Mouse (Mus musculus) intestine, embryonic 16.5 days (tissue): Measurements from ENCODE around the gene Lin37. TPM values are rescaled to one million over a fixed set of nuclear protein-coding genes. Genes with fewer than 3 reads are reported as not detected.

ENCODE experiments used
- ATAC-seq: fragments of 200-750 bp; cut with Nextera tagmentation; 2 replicates; pipeline ENCODE4 v1.8.0; 2017; ENCODE audit warnings: moderate TSS enrichment, moderate library complexity
- H3K27ac ChIP-seq: fragments of 300-500 bp; sonication (generic); 2 replicates; pipeline ENCODE4 v1.5.1; 2014; ENCODE audit warnings: mild to moderate bottlenecking, low read length
- H3K27me3 ChIP-seq: fragments of 300-500 bp; sonication (generic); replicated peaks from 2 replicates; pipeline ENCODE4 v1.6.1; 2014; ENCODE audit warnings: low read length, control low read depth, mixed read lengths; ENCODE audit not compliant: control insufficient read depth, insufficient read depth
- H3K36me3 ChIP-seq: fragments of 300-500 bp; sonication (generic); 2 replicates; pipeline ENCODE4 v1.6.1; 2014; ENCODE audit warnings: low read length, control low read depth; ENCODE audit not compliant: control insufficient read depth, insufficient read depth
- H3K4me1 ChIP-seq: fragments of 300-500 bp; sonication (generic); 2 replicates; pipeline ENCODE4 v1.6.1; 2014; ENCODE audit warnings: low read length, control low read depth, mixed read lengths; ENCODE audit not compliant: control insufficient read depth, insufficient read depth
- H3K4me2 ChIP-seq: fragments of 300-500 bp; sonication (generic); 2 replicates; pipeline ENCODE4 v1.6.1; 2014; ENCODE audit warnings: low read depth, low read length, control low read depth
- H3K4me3 ChIP-seq: fragments of 300-500 bp; sonication (generic); 2 replicates; pipeline ENCODE4 v1.5.1; 2014; ENCODE audit warnings: mild to moderate bottlenecking, low read length
- H3K9ac ChIP-seq: fragments of 300-500 bp; sonication (generic); 2 replicates; pipeline ENCODE4 v1.6.1; 2014; ENCODE audit warnings: low read depth, low read length
- H3K9me3 ChIP-seq: fragments of 300-500 bp; sonication (generic); 2 replicates; pipeline ENCODE4 v1.6.1; 2016; ENCODE audit warnings: low read length, control low read depth; ENCODE audit not compliant: control insufficient read depth
- WGBS: fragments of 180-500 bp; shearing (Covaris S2); extraction: QIAGEN DNeasy Blood & Tissue Kit; methylation state at CpG from one replicate; pipeline ENCODE4 v1.1.7; 2014; 5-methylcytosine and 5-hydroxymethylcytosine counted together
- polyA plus RNA-seq: library from polyadenylated mRNA; unstranded; fragments of >200 nt; fragmentation: Nextera tagmentation; extraction: Ambion mirVana; gene quantifications from 2 replicates; pipeline ENCODE4 v1.2.1, GENCODE M21; 2015

Lin37 gene
- polyA plus RNA-seq, 1 experiment from 2014 or later: 44.5 TPM

DNA sequence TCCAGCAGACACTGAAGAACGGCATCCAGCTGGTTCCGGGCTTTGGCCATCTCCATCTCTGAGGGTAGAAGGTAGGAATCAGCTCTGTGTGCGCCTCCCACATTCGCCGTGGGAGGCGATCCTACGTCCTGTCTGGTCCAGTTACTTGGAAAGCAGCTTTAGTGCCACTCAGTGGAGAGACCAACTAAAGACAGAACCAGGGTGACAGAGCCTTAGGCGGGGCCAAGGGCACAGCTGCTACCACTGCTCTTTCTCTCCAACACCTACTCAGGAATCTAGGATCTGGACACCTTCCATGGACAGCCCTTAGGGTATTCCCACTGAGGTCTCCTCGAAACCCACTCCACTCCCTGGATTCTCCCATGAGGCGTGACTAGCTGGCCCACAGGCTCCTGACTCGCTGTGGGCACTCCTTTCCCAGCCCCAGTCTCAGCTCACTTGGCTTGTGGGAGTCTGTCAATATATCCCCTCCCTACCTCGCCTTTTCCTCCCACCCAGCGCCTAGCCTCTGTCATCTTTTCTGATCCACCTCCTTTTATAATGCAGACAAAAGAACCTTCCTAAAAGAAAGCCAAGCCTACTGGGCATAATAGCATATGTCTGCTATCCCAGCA lies 1.6 kb downstream of the Lin37 start:
- H3K4me1 ChIP-seq: peaks cover 22% of the 10 kb centered on the region
- H3K9me3 ChIP-seq: no peaks in the 10 kb centered on the region
- ATAC-seq: no peak
- peak overlapping the region; percentile 58 for H3K4me3 ChIP-seq
- 88% methylated on average over 13 of the region's 13 CpGs for WGBS
- peaks cover 14% of the 10 kb centered on the region for H3K36me3 ChIP-seq
- H3K9ac ChIP-seq: peak overlapping the region; percentile 71; the same call in 1 of the 2 replicates
- H3K27me3 ChIP-seq: no peaks in the 10 kb centered on the region
- H3K27ac ChIP-seq: no peak overlapping the region; the same call in 1 of the 2 replicates
- peak overlapping the region; percentile 75 for H3K4me2 ChIP-seq

- no peak for ATAC-seq
- peaks cover 23% of the 10 kb centered on the region for H3K4me1 ChIP-seq
- H3K9me3 ChIP-seq: no peaks in the 10 kb centered on the region
- H3K4me2 ChIP-seq: no peak overlapping the region
- peaks cover 14% of the 10 kb centered on the region for H3K36me3 ChIP-seq
- no peaks in the 10 kb centered on the region for H3K27me3 ChIP-seq
- no peak overlapping the region for H3K9ac ChIP-seq
- H3K27ac ChIP-seq: no peak overlapping the region
- H3K4me3 ChIP-seq: no peak overlapping the region
- 92% methylated on average over 18 of the region's 18 CpGs for WGBS
These were observed 2.6 kb downstream of the Lin37 start for GRCm38 (mm10) chr7:30556894-30557536.

DNA sequence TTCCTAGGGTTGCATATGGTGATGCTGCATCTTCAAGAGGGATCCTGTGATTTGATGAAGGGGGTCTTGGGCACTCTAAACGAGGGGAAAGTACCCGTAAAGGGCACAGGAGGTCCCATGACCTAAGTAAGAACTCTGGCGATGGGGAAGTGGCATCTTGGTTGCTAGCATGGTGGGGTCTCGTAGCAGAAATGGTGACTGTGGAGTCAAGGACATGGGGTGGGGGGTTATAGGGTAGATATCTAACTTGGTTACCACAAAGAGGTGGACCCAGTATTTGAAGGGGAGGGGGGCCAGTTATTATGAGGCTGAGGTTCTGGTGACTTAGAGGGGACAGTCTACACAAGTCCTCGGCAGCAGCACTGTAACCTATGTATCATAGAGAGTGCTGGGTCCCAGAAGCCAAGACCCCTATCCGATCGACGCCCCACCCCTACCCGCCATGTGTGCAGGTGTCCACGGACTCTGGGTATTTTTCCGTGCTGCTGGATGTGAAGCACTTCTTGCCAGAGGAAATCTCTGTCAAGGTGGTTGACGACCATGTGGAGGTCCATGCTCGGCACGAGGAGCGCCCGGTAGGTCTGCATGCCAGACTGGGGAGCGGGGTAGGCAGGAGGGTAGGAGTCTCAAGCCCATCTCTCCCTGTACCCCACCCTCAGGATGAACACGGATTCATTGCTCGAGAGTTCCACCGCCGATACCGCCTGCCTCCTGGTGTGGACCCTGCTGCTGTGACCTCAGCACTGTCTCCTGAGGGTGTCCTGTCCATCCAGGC lies 5.6 kb downstream of the Lin37 start:
- ATAC-seq: no peak
- H3K27ac ChIP-seq: no peak overlapping the region
- H3K4me1 ChIP-seq: peaks cover 18% of the 10 kb centered on the region
- H3K9me3 ChIP-seq: no peaks in the 10 kb centered on the region
- peak overlapping the region; percentile 82; the same call in 1 of the 2 replicates for H3K9ac ChIP-seq
- H3K27me3 ChIP-seq: no peaks in the 10 kb centered on the region
- peak overlapping the region; percentile 88 for H3K4me2 ChIP-seq
- H3K36me3 ChIP-seq: peaks cover 14% of the 10 kb centered on the region
- peak overlapping the region; percentile 77 for H3K4me3 ChIP-seq
- 82% methylated on average over 22 of the region's 22 CpGs for WGBS

GRCm38 (mm10) chr7:30553021-30553589 lies 6.5 kb downstream of the Lin37 start:
- H3K9ac ChIP-seq: peak overlapping the region; percentile 82
- H3K27ac ChIP-seq: peak overlapping the region; percentile 90
- no peaks in the 10 kb centered on the region for H3K27me3 ChIP-seq
- ATAC-seq: peak; percentile 25; the same call in 1 of the 2 replicates
- H3K4me1 ChIP-seq: peaks cover 10% of the 10 kb centered on the region
- 2% methylated on average over 23 of the region's 23 CpGs for WGBS
- H3K4me3 ChIP-seq: peak overlapping the region; percentile 77
- peaks cover 14% of the 10 kb centered on the region for H3K36me3 ChIP-seq
- no peaks in the 10 kb centered on the region for H3K9me3 ChIP-seq
- H3K4me2 ChIP-seq: peak overlapping the region; percentile 88

DNA sequence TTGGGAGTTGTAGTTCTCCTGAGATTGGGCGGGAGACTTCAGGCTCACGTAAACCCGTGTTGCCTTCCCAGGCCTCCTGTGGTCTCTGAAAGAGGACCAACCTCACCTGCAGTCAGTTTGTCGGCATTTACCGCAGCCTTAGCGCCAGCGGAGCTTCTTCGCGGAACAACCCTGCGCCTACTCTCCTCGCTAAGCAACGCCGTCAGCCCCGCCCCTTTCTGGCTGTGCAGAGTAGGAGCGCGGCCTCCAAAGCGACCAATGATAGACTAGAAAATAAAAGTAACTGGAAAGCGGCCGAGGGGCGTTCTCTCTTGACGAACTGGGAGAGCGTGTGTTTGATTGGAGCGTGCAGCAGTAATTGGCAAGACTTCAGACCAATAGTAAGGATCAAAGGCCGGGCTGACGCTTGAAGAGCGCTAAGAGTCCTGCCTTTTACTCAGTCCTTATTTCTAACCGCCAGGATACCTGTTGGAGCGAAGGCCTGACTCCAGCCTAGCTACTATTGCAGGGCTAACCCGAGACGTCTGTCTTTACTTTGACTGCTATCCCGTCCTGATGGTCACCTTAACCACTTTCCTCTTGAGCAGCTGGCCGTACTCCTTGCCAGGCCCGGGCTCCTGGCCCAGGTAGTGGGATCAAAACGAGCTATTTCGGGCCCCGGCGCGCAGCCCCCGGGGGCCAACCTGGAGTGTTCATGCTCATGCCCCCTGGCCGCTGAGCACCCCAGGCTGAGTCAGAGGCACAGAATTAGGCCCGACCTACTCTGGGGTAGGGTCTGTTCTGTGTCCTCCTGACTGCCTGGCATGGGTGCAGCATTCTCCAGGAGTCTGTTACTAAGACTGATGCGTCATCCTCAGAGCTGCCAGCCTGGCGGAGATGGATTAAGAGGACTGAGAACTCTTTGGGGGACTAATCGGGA lies 7.3 kb downstream of the Lin37 start, which contains the start of the genes Hspb6 and Proser3:
Gene Hspb6, plus strand, starts transcription at position 77 of the 919 bp plus-strand sequence.
Gene Proser3, minus strand, starts transcription at position 198 of the 919 bp plus-strand sequence.
- Histone ChIP-seq H3K27me3 (no peaks in the 10 kb centered on the region), H3K4me3 (peak within 1 kb of the TSS; percentile 77), H3K36me3 (peaks cover 13% of the 10 kb centered on the region), H3K9ac (peak within 1 kb of the TSS; percentile 82), H3K9me3 (no peaks in the 10 kb centered on the region), H3K4me2 (peak within 1 kb of the TSS; percentile 88), H3K27ac (peak within 1 kb of the TSS; percentile 96), H3K4me1 (peaks cover 9% of the 10 kb centered on the region)
- WGBS: under 1% methylated on average over 44 of the region's 44 CpGs
- ATAC-seq: peak; percentile 96

GRCm38 (mm10) chr7:30551445-30552101 lies 8.1 kb downstream of the Lin37 start:
- Histone ChIP-seq H3K4me3 (peak overlapping the region; percentile 77), H3K9ac (peak overlapping the region; percentile 78), H3K9me3 (no peaks in the 10 kb centered on the region), H3K36me3 (peaks cover 5% of the 10 kb centered on the region), H3K4me1 (peaks cover 9% of the 10 kb centered on the region), H3K27me3 (no peaks in the 10 kb centered on the region), H3K27ac (peak overlapping the region; percentile 96), H3K4me2 (peak overlapping the region; percentile 45)
- ATAC-seq: peak; percentile 68
- WGBS: 3% methylated on average over 10 of the region's 10 CpGs

GRCm38 (mm10) chr7:30550603-30551002 lies 9.0 kb downstream of the Lin37 start:
- no peak overlapping the region for H3K4me2 ChIP-seq

GRCm38 (mm10) chr7:30549880-30550279 lies 9.8 kb downstream of the Lin37 start:
- Histone ChIP-seq H3K27me3 (no peaks in the 10 kb centered on the region), H3K9me3 (no peaks in the 10 kb centered on the region), H3K4me2 (no peak overlapping the region), H3K36me3 (peaks cover 6% of the 10 kb centered on the region), H3K4me3 (no peak overlapping the region), H3K27ac (no peak overlapping the region), H3K9ac (no peak overlapping the region), H3K4me1 (peaks cover 9% of the 10 kb centered on the region)
- ATAC-seq: no peak
- 95% methylated on average over 2 of the region's 2 CpGs for WGBS

More at GRCm38 (mm10) chr7:30550603-30551002, 9.0 kb downstream of the Lin37 start:
- Histone ChIP-seq H3K9ac (no peak overlapping the region), H3K36me3 (peaks cover 6% of the 10 kb centered on the region), H3K4me3 (no peak overlapping the region), H3K27me3 (no peaks in the 10 kb centered on the region), H3K4me1 (peaks cover 9% of the 10 kb centered on the region), H3K27ac (no peak overlapping the region), H3K9me3 (no peaks in the 10 kb centered on the region)
- WGBS: 97% methylated on average over 1 of the region's 1 CpGs
- ATAC-seq: no peak
